Mouse (Mus musculus) thymus, adult 2 months (tissue): Measurements from ENCODE around the gene Slc35d3. TPM values are rescaled to one million over a fixed set of nuclear protein-coding genes. Genes with fewer than 3 reads are reported as not detected.

Experiments
- DNase-seq: peaks from one replicate; pipeline ENCODE4 v3.0.0; 2021
- H3K27ac ChIP-seq: fragments of 200-500 bp; 2 replicates; pipeline ENCODE4 v1.5.1; 2012; ENCODE audit warnings: low read length, control low read depth; ENCODE audit not compliant: control insufficient read depth, insufficient read depth
- H3K27me3 ChIP-seq: fragments of 200-500 bp; 2 replicates; pipeline ENCODE4 v1.6.1; 2012; ENCODE audit warnings: mild to moderate bottlenecking, low read length, moderate library complexity, mixed read lengths; ENCODE audit not compliant: control insufficient read depth, insufficient read depth
- H3K36me3 ChIP-seq: fragments of 200-500 bp; 2 replicates; pipeline ENCODE4 v1.6.1; 2012; ENCODE audit warnings: mild to moderate bottlenecking, low read length, moderate library complexity; ENCODE audit not compliant: control insufficient read depth, insufficient read depth
- H3K4me1 ChIP-seq: fragments of 200-500 bp; replicated peaks from 2 replicates; pipeline ENCODE4 v1.6.1; 2012; ENCODE audit warnings: low read length; ENCODE audit not compliant: control insufficient read depth, insufficient read depth
- H3K4me3 ChIP-seq: fragments of 200-500 bp; 2 replicates; pipeline ENCODE4 v1.5.1; 2012; ENCODE audit warnings: mild to moderate bottlenecking, low read length, control low read depth, moderate library complexity; ENCODE audit not compliant: control insufficient read depth, insufficient read depth
- CTCF ChIP-seq: fragments of 200-500 bp; IDR thresholded peaks from 2 replicates; pipeline ENCODE4 v1.5.1; 2012; ENCODE audit warnings: mild to moderate bottlenecking, control low read depth, low read length, moderate library complexity, borderline replicate concordance; ENCODE audit not compliant: control insufficient read depth, poor library complexity, insufficient read depth; ENCODE audit errors: extremely low read depth
- POLR2A ChIP-seq: fragments of 200-500 bp; IDR thresholded peaks from 2 replicates; pipeline ENCODE4 v1.6.1; 2012; ENCODE audit warnings: mild to moderate bottlenecking, low read length, control low read depth, moderate library complexity; ENCODE audit not compliant: control insufficient read depth, poor library complexity, insufficient read depth; ENCODE audit errors: extremely low read depth
- WGBS: fragments of 180-500 bp; shearing (Covaris S2); methylation state at CpG from one replicate; pipeline ENCODE4 v1.1.7; 2018; 5-methylcytosine and 5-hydroxymethylcytosine counted together
- polyA plus RNA-seq: library from polyadenylated mRNA; depleted of rRNA; stranded (reverse); fragments of >200 nt; gene quantifications from 2 replicates; pipeline ENCODE4 v1.2.3, GENCODE M21; 2012; rRNA removed

Gene Slc35d3
- polyA plus RNA-seq, 1 experiment = 0.86 TPM

- H3K27ac ChIP-seq = no peak overlapping the region
- H3K4me3 ChIP-seq = no peak overlapping the region
- H3K4me1 ChIP-seq = 0 out of 2 replicates have a peak, but pooled peaks cover 2% of the 10 kb centered on the region
- TF ChIP-seq CTCF (no peak), POLR2A (no peak)
- WGBS = 17% methylated on average over 8 of the region's 8 CpGs
- no peaks in the 10 kb centered on the region for H3K27me3 ChIP-seq
- no peaks in the 10 kb centered on the region for H3K36me3 ChIP-seq
- no peak for DNase-seq
These were observed 35.9 kb downstream of the Slc35d3 start for GRCm38 (mm10) chr10:19815371-19815770.

GRCm38 (mm10) chr10:19811436-19812172 lies 39.7 kb downstream of the Slc35d3 start:
- no peak for TF ChIP-seq POLR2A
- TF ChIP-seq CTCF = no peak
- Histone ChIP-seq H3K27ac (no peak overlapping the region), H3K27me3 (no peaks in the 10 kb centered on the region), H3K36me3 (no peaks in the 10 kb centered on the region), H3K4me3 (no peak overlapping the region), H3K4me1 (0 out of 2 replicates have a peak, but pooled peaks cover 2% of the 10 kb centered on the region)
- peak; percentile 28 for DNase-seq
- WGBS = 67% methylated on average over 9 of the region's 9 CpGs

GRCm38 (mm10) chr10:19804763-19805162 lies 46.5 kb downstream of the Slc35d3 start:
- no peak for DNase-seq
- Histone ChIP-seq H3K4me3 (no peak overlapping the region), H3K27me3 (no peaks in the 10 kb centered on the region), H3K36me3 (no peaks in the 10 kb centered on the region), H3K27ac (no peak overlapping the region), H3K4me1 (0 out of 2 replicates have a peak, but pooled peaks cover 3% of the 10 kb centered on the region)
- 22% methylated on average over 7 of the region's 7 CpGs for WGBS
- no peak for TF ChIP-seq POLR2A
- TF ChIP-seq CTCF = no peak

GRCm38 (mm10) chr10:19802958-19803357 lies 48.3 kb downstream of the Slc35d3 start:
- TF ChIP-seq CTCF (no peak), POLR2A (no peak)
- H3K27me3 ChIP-seq = no peaks in the 10 kb centered on the region
- no peak overlapping the region for H3K27ac ChIP-seq
- no peak for DNase-seq
- 70% methylated on average over 7 of the region's 7 CpGs for WGBS
- H3K36me3 ChIP-seq = no peaks in the 10 kb centered on the region
- 0 out of 2 replicates have a peak, but pooled peaks cover 3% of the 10 kb centered on the region for H3K4me1 ChIP-seq
- H3K4me3 ChIP-seq = no peak overlapping the region

Other genes with a start within 250 kb of the Slc35d3 start
- 0.11 TPM in 1 of 2 replicates, not detected in the other for gene Il22ra2, start 229.5 kb downstream of the Slc35d3 start, polyA plus RNA-seq
- 0.09 and 0.11 TPM in 2 replicates for gene Il20ra, start 138.9 kb downstream of the Slc35d3 start, polyA plus RNA-seq
- gene Pex7, start 56.2 kb upstream of the Slc35d3 start, polyA plus RNA-seq = 26.1 and 27.2 TPM in 2 replicates
- gene Map3k5, start 83.0 kb upstream of the Slc35d3 start, polyA plus RNA-seq = 2.9 and 3.5 TPM in 2 replicates